Mouse (Mus musculus) gastrocnemius, adult 8-10 months (tissue): Measurements from ENCODE around the gene Thpo. TPM values are rescaled to one million over a fixed set of nuclear protein-coding genes. Genes with fewer than 3 reads are reported as not detected.

Source experiments
- DNase-seq, 2 experiments: peaks; one replicate each; pipeline ENCODE4 v3.0.0; 2022; ENCODE audit warnings: low spot score in 2 of 2
- total RNA-seq, 4 experiments: library from RNA; stranded (reverse); gene quantifications; 2 replicates each; pipeline ENCODE4 v1.2.4; 2022

Gene Thpo
- total RNA-seq, 4 experiments from 2014 or later: 4.8 to 7.1 (median 6.2) TPM

GRCm38 (mm10) chr16:20725321-20725720 lies 9.0 kb downstream of the Thpo start:
- DNase-seq: no peak

GRCm38 (mm10) chr16:20724338-20724748 lies 10.0 kb downstream of the Thpo start:
- no peak for DNase-seq

- DNase-seq: no peak
These were observed 11.1 kb downstream of the Thpo start for GRCm38 (mm10) chr16:20723247-20723646.

GRCm38 (mm10) chr16:20722736-20723135 lies 11.6 kb downstream of the Thpo start:
- DNase-seq: no peak

GRCm38 (mm10) chr16:20721808-20722207 lies 12.5 kb downstream of the Thpo start:
- DNase-seq: no peak

GRCm38 (mm10) chr16:20717978-20718670 lies 16.2 kb downstream of the Thpo start:
- no peak for DNase-seq

GRCm38 (mm10) chr16:20717181-20717977 lies 16.9 kb downstream of the Thpo start, which contains the start of the genes Polr2h and Clcn2:
TSS of gene Polr2h (plus strand) at chr16:20717665.
TSS of gene Clcn2 (minus strand) at chr16:20717746.
- DNase-seq: peak; percentile 94 to 97

- no peak for DNase-seq
These were observed 17.5 kb downstream of the Thpo start for GRCm38 (mm10) chr16:20716841-20717180.

- peak in 1 of 2 experiments; percentile 62 for DNase-seq
These were observed 18.1 kb downstream of the Thpo start for GRCm38 (mm10) chr16:20715976-20716840.

- no peak for DNase-seq
These were observed 18.7 kb downstream of the Thpo start for GRCm38 (mm10) chr16:20715566-20715965.

GRCm38 (mm10) chr16:20715161-20715560 lies 19.1 kb downstream of the Thpo start:
- DNase-seq: no peak

GRCm38 (mm10) chr16:20714307-20715080 lies 19.8 kb downstream of the Thpo start:
- DNase-seq: no peak

GRCm38 (mm10) chr16:20712889-20713288 lies 21.4 kb downstream of the Thpo start:
- DNase-seq: no peak

GRCm38 (mm10) chr16:20712190-20712589 lies 22.1 kb downstream of the Thpo start:
- no peak for DNase-seq

- no peak for DNase-seq
These were observed 23.5 kb downstream of the Thpo start for GRCm38 (mm10) chr16:20710810-20711209.

GRCm38 (mm10) chr16:20710370-20710769 lies 23.9 kb downstream of the Thpo start:
- no peak for DNase-seq

GRCm38 (mm10) chr16:20708939-20709734 lies 25.2 kb downstream of the Thpo start:
- DNase-seq: no peak

GRCm38 (mm10) chr16:20708220-20708938 lies 25.9 kb downstream of the Thpo start:
- no peak for DNase-seq

GRCm38 (mm10) chr16:20706407-20707055 lies 27.8 kb downstream of the Thpo start:
- DNase-seq: no peak
